Mouse (Mus musculus): Measurements from ENCODE around the gene Wdr5b. TPM values are rescaled to one million over a fixed set of nuclear protein-coding genes. Genes with fewer than 3 reads are reported as not detected.

The Wdr5b gene
- polyA plus RNA-seq, 1 experiment: 3.2 TPM

DNA sequence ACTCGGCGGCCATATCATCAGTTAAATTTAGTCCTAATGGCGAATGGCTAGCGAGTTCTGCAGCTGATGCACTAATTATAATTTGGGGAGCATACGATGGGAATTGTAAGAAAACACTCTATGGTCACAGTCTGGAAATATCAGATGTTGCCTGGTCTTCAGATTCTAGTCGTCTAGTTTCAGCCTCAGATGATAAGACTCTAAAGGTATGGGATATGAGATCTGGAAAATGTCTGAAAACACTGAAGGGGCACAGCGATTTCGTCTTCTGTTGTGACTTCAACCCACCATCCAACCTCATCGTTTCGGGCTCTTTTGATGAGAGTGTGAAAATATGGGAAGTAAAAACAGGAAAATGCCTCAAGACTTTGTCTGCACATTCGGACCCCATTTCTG is 633 bp downstream of the Wdr5b start:
- Histone ChIP-seq H3K27ac (ENCODE audit: control insufficient read depth, insufficient read depth, low read length) (peak overlapping the region; percentile 36), H3K4me1 (replicated peaks; ENCODE audit: control insufficient read depth, insufficient read depth, low read length) (peaks cover 4% of the 10 kb centered on the region), H3K36me3 (ENCODE audit: control insufficient read depth, insufficient read depth, low read length) (no peaks in the 10 kb centered on the region), H3K27me3 (ENCODE audit: control insufficient read depth, insufficient read depth, low read length) (no peaks in the 10 kb centered on the region), H3K4me3 (ENCODE audit: control insufficient read depth, insufficient read depth, low read length) (peak overlapping the region; percentile 77)
- DNase-seq: no peak
- 12% methylated on average over 11 of the region's 11 CpGs for WGBS
- TF ChIP-seq POLR2A (IDR thresholded peaks at IDR 0.05; ENCODE audit: control insufficient read depth, extremely low read depth, insufficient read depth, low read length, poor library complexity): no peak
- no peak for TF ChIP-seq CTCF (IDR thresholded peaks at IDR 0.05; ENCODE audit: borderline replicate concordance, control insufficient read depth, extremely low read depth, insufficient read depth, low read length, poor library complexity)

DNA sequence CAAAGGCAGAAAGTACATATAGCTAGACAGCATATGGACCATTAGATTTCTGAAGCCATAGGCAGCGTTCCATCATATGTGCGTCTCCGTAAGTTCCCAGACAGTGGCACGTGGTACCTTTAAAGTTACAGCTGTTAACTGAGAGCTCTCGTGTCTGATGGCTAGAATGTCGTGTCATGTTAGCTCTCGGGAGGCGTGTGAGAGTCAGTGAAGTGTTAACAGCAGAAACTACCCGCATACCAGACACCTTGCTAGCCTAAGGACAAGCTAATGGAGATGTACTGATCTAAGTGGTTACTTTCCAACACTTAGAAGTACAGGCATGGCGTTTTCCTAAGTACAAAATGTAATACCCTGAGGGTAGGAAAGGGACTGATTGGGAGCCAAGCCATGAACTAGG is 2.1 kb downstream of the Wdr5b start:
- Histone ChIP-seq H3K27ac (ENCODE audit: control insufficient read depth, insufficient read depth, low read length) (no peak overlapping the region), H3K36me3 (ENCODE audit: control insufficient read depth, insufficient read depth, low read length) (no peaks in the 10 kb centered on the region), H3K27me3 (ENCODE audit: control insufficient read depth, insufficient read depth, low read length) (no peaks in the 10 kb centered on the region), H3K4me1 (replicated peaks; ENCODE audit: control insufficient read depth, insufficient read depth, low read length) (peaks cover 4% of the 10 kb centered on the region), H3K4me3 (ENCODE audit: control insufficient read depth, insufficient read depth, low read length) (no peak overlapping the region)
- no peak for DNase-seq
- TF ChIP-seq CTCF (IDR thresholded peaks at IDR 0.05; ENCODE audit: borderline replicate concordance, control insufficient read depth, extremely low read depth, insufficient read depth, low read length, poor library complexity) (no peak), POLR2A (IDR thresholded peaks at IDR 0.05; ENCODE audit: control insufficient read depth, extremely low read depth, insufficient read depth, low read length, poor library complexity) (no peak)
- WGBS: 94% methylated on average over 10 of the region's 10 CpGs

DNA sequence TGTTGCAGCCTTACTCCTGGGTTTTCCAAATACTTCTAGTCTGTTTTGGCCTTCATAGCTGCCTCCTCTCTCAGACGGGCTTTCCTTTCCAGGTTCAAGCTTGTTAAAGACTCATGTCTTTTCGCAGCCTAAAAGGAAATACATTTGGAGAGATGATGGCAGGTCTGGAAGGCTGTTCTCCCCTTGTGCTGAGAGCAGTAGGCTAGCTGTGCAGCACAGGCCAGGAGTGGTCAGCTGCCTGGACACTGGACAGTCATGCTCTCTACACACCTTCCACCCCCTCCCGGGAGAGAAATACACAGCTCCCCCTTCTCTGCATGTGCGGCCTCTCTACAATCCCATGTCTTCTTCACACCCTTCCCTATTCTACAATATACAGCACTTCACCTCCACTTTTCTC is 3.0 kb downstream of the Wdr5b start:
- Histone ChIP-seq H3K27ac (ENCODE audit: control insufficient read depth, insufficient read depth, low read length) (no peak overlapping the region), H3K4me1 (replicated peaks; ENCODE audit: control insufficient read depth, insufficient read depth, low read length) (peaks cover 4% of the 10 kb centered on the region), H3K4me3 (ENCODE audit: control insufficient read depth, insufficient read depth, low read length) (no peak overlapping the region), H3K27me3 (ENCODE audit: control insufficient read depth, insufficient read depth, low read length) (no peaks in the 10 kb centered on the region), H3K36me3 (ENCODE audit: control insufficient read depth, insufficient read depth, low read length) (peaks cover 6% of the 10 kb centered on the region)
- WGBS: 95% methylated on average over 4 of the region's 4 CpGs
- TF ChIP-seq CTCF (IDR thresholded peaks at IDR 0.05; ENCODE audit: borderline replicate concordance, control insufficient read depth, extremely low read depth, insufficient read depth, low read length, poor library complexity): no peak
- no peak for TF ChIP-seq POLR2A (IDR thresholded peaks at IDR 0.05; ENCODE audit: control insufficient read depth, extremely low read depth, insufficient read depth, low read length, poor library complexity)
- no peak for DNase-seq

DNA sequence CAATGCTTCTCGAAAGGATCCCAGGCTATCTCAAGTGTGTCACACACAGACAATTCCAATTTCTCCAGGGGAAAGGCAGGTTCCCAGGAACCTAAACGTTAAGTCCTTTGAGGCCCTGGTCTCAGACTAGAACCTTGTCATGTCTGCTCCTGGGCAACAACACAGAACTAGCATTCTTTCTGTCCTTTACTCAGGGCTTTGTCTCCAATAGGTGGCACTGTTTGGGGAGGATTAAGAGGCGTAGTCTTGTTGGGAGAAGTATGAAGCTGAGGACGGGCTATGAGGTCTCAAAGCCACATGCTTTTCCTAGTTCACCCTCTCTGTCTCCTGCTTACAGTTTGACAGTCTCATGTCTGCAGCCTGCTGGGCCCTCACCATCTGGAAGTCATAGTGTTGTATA is 6.5 kb downstream of the Wdr5b start:
- peaks cover 24% of the 10 kb centered on the region for H3K36me3 ChIP-seq (ENCODE audit: control insufficient read depth, insufficient read depth, low read length)
- TF ChIP-seq CTCF (IDR thresholded peaks at IDR 0.05; ENCODE audit: borderline replicate concordance, control insufficient read depth, extremely low read depth, insufficient read depth, low read length, poor library complexity): no peak
- no peak for TF ChIP-seq POLR2A (IDR thresholded peaks at IDR 0.05; ENCODE audit: control insufficient read depth, extremely low read depth, insufficient read depth, low read length, poor library complexity)
- no peak overlapping the region for H3K4me3 ChIP-seq (ENCODE audit: control insufficient read depth, insufficient read depth, low read length)
- H3K4me1 ChIP-seq (replicated peaks; ENCODE audit: control insufficient read depth, insufficient read depth, low read length): no peaks in the 10 kb centered on the region
- WGBS: 99% methylated on average over 4 of the region's 4 CpGs
- DNase-seq: no peak
- H3K27ac ChIP-seq (ENCODE audit: control insufficient read depth, insufficient read depth, low read length): no peak overlapping the region
- H3K27me3 ChIP-seq (ENCODE audit: control insufficient read depth, insufficient read depth, low read length): no peaks in the 10 kb centered on the region

DNA sequence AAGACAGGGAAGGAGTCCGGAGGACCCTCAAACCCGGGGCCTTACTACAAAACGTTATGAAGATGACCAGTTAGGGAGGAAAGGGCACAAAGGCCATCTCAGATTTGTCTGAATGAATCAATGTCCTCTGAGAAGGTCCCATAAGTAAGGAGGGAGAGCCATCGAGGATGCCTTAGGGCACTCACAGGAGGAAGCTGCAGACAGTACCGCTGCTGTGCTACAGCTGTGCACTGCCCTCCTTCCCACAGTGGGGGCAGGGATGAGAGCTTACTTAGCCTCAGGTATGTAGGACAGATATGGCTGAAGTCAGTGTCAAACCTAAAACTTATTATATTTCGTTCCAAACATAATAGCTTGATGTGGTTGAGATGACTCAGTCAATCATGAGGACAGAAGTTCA is 10.5 kb downstream of the Wdr5b start:
- H3K36me3 ChIP-seq (ENCODE audit: control insufficient read depth, insufficient read depth, low read length): peaks cover 24% of the 10 kb centered on the region

DNA sequence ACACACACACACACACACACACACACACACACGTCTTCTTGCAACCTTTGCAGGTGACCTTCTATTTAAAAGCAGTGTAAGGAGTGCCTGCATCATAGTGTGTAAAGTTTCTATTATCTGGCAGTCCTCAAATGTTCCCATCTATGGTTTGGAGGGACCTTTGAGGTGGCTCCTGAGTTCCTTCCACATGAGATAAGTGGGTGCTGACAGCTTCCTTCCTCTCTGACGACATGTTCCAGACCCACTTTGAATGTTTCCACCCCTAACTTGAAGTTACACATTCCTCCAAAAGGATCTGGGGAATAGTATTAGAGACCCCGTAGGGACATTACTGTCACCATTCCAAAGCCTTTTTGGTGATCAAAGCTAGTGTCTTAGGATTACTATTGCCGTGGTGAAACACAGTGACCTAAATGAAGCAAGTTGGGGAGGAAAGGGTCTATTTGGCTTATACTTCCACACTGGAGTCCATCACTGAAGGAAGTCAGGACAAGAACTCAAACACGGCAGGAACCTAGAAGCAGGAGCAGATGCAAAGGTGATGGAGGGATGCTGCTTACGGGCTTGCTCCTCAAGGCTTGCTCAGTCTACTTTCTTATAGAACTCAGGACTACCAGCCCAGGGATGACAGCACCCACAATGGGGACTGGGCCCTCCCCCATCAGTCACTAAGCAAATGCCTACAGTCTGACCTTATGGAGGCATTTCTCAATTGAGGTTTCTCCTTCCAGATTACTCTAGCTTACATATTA is 12.7 kb downstream of the Wdr5b start:
- Histone ChIP-seq H3K4me1 (replicated peaks; ENCODE audit: control insufficient read depth, insufficient read depth, low read length) (no peaks in the 10 kb centered on the region), H3K4me3 (ENCODE audit: control insufficient read depth, insufficient read depth, low read length) (no peak overlapping the region), H3K27me3 (ENCODE audit: control insufficient read depth, insufficient read depth, low read length) (no peaks in the 10 kb centered on the region), H3K27ac (ENCODE audit: control insufficient read depth, insufficient read depth, low read length) (no peak overlapping the region), H3K36me3 (ENCODE audit: control insufficient read depth, insufficient read depth, low read length) (peaks cover 20% of the 10 kb centered on the region)
- 77% methylated on average over 6 of the region's 6 CpGs for whole genome bisulfite sequencing
- DNase-seq: no peak
- TF ChIP-seq POLR2A (IDR thresholded peaks at IDR 0.05; ENCODE audit: control insufficient read depth, extremely low read depth, insufficient read depth, low read length, poor library complexity) (no peak), CTCF (IDR thresholded peaks at IDR 0.05; ENCODE audit: borderline replicate concordance, control insufficient read depth, extremely low read depth, insufficient read depth, low read length, poor library complexity) (no peak)

More for the DNA sequence above, 10.5 kb downstream of the Wdr5b start:
- Histone ChIP-seq H3K27me3 (ENCODE audit: control insufficient read depth, insufficient read depth, low read length) (no peaks in the 10 kb centered on the region), H3K27ac (ENCODE audit: control insufficient read depth, insufficient read depth, low read length) (no peak overlapping the region), H3K4me1 (replicated peaks; ENCODE audit: control insufficient read depth, insufficient read depth, low read length) (no peaks in the 10 kb centered on the region), H3K4me3 (ENCODE audit: control insufficient read depth, insufficient read depth, low read length) (no peak overlapping the region)
- TF ChIP-seq POLR2A (IDR thresholded peaks at IDR 0.05; ENCODE audit: control insufficient read depth, extremely low read depth, insufficient read depth, low read length, poor library complexity) (no peak), CTCF (IDR thresholded peaks at IDR 0.05; ENCODE audit: borderline replicate concordance, control insufficient read depth, extremely low read depth, insufficient read depth, low read length, poor library complexity) (no peak)
- WGBS: 95% methylated on average over 6 of the region's 6 CpGs
- no peak for DNase-seq
